In genomic region chr8:71725122-71725924, GRCm38 (mm10) we compare ENCODE assay signal across 8 mouse cellular contexts. TPM values are rescaled to one million over a fixed set of nuclear protein-coding genes. Genes with fewer than 3 reads are reported as not detected.
A peak's percentile ranks its signal among the peaks of the same experiment; 100 is the strongest.
DNase-seq lines count a peak whose midpoint lies in the region; ATAC-seq and TF ChIP-seq lines count a peak whose summit lies in the region.

Gene Fcho1, minus strand, starts transcription at chr8:71725716.

- no peak within 1 kb of the TSS for H3K27ac ChIP-seq in MEL (ENCODE audit: control insufficient read depth, low read depth, low read length)
- H3K27ac ChIP-seq in forebrain, embryonic 13.5 days: no peak within 1 kb of the TSS
- peak within 1 kb of the TSS; percentile 89 for H3K27ac ChIP-seq in hindbrain, embryonic 10.5 days
- H3K27ac ChIP-seq in lung, embryonic 15.5 days: no peak within 1 kb of the TSS
- H3K27ac ChIP-seq in olfactory bulb, adult 2 months (ENCODE audit: insufficient read depth, low read depth, low read length): peak within 1 kb of the TSS; percentile 78

- TF ChIP-seq RAD21 in MEL (IDR thresholded peaks at IDR 0.05; ENCODE audit: low read depth, low read length): no peak

- no peaks in the 10 kb centered on the region for H3K27me3 ChIP-seq in MEL (ENCODE audit: control insufficient read depth in 1 of 2, insufficient read depth in 2 of 2, low read length in 2 of 2)
- no peaks in the 10 kb centered on the region for H3K27me3 ChIP-seq in forebrain, embryonic 13.5 days
- peaks cover 62% of the 10 kb centered on the region for H3K27me3 ChIP-seq in hindbrain, embryonic 10.5 days (ENCODE audit: insufficient read depth, poor library complexity, severe bottlenecking)
- H3K27me3 ChIP-seq in lung, embryonic 15.5 days: peaks cover 35% of the 10 kb centered on the region

- no peaks in the 10 kb centered on the region for H3K36me3 ChIP-seq in MEL (ENCODE audit: control insufficient read depth in 1 of 2, insufficient read depth in 2 of 2, low read length in 2 of 2)
- no peaks in the 10 kb centered on the region for H3K36me3 ChIP-seq in forebrain, embryonic 13.5 days (ENCODE audit: poor library complexity, severe bottlenecking)
- no peaks in the 10 kb centered on the region for H3K36me3 ChIP-seq in hindbrain, embryonic 10.5 days
- H3K36me3 ChIP-seq in lung, embryonic 15.5 days: no peaks in the 10 kb centered on the region

- H3K4me2 ChIP-seq in forebrain, embryonic 13.5 days: peak within 1 kb of the TSS; percentile 87
- peak within 1 kb of the TSS; percentile 72 for H3K4me2 ChIP-seq in lung, embryonic 15.5 days

- peak within 1 kb of the TSS; percentile 65 for H3K9ac ChIP-seq in MEL (ENCODE audit: control insufficient read depth, low read depth, low read length, poor library complexity, severe bottlenecking)
- H3K9ac ChIP-seq in forebrain, embryonic 13.5 days: peak within 1 kb of the TSS; percentile 81
- H3K9ac ChIP-seq in lung, embryonic 15.5 days: peak within 1 kb of the TSS; percentile 29

- under 1% methylated on average over 40 of the region's 54 CpGs for WGBS in forebrain, embryonic 13.5 days
- 1% methylated on average over 54 of the region's 54 CpGs for WGBS in hindbrain, embryonic 10.5 days
- 1% methylated on average over 43 of the region's 54 CpGs for WGBS in lung, embryonic 15.5 days
- 2% methylated on average over 54 of the region's 54 CpGs for WGBS in olfactory bulb, adult 2 months

- peak; percentile 91 for DNase-seq in MEL (ENCODE audit: low read depth, low spot score)
- DNase-seq in cerebellum, adult 11 months: peak; percentile 89
- peak; percentile 78 for DNase-seq in hindbrain, embryonic 10.5 days (ENCODE audit: low spot score)
- DNase-seq in layer of hippocampus, adult 9-10 months (ENCODE audit: low spot score): peak; percentile 67
- peak; percentile 96 for DNase-seq in thymus, postnatal 0 days (ENCODE audit: low spot score)

- H3K4me3 ChIP-seq in MEL (ENCODE audit: control insufficient read depth in 1 of 2, insufficient read depth in 1 of 2, low read depth in 2 of 2, low read length in 2 of 2): peak within 1 kb of the TSS; percentile 62 to 69
- peak within 1 kb of the TSS; percentile 79 for H3K4me3 ChIP-seq in forebrain, embryonic 13.5 days
- H3K4me3 ChIP-seq in hindbrain, embryonic 10.5 days: peak within 1 kb of the TSS; percentile 82
- H3K4me3 ChIP-seq in lung, embryonic 15.5 days: peak within 1 kb of the TSS; percentile 54
- peak within 1 kb of the TSS; percentile 91 for H3K4me3 ChIP-seq in olfactory bulb, adult 2 months (ENCODE audit: insufficient read depth, low read depth, low read length)

- peaks cover 0 to 3% of the 10 kb centered on the region in 2 experiments; a peak in 2 of 4 replicates for H3K4me1 ChIP-seq in MEL (ENCODE audit: control insufficient read depth in 1 of 2, insufficient read depth in 2 of 2, low read length in 2 of 2)
- H3K4me1 ChIP-seq in forebrain, embryonic 13.5 days: peaks cover 49% of the 10 kb centered on the region
- H3K4me1 ChIP-seq in hindbrain, embryonic 10.5 days (replicated peaks): peaks cover 67% of the 10 kb centered on the region
- peaks cover 10% of the 10 kb centered on the region; the same call in 1 of the 2 replicates for H3K4me1 ChIP-seq in lung, embryonic 15.5 days
- peaks cover 46% of the 10 kb centered on the region for H3K4me1 ChIP-seq in olfactory bulb, adult 2 months (ENCODE audit: control insufficient read depth, insufficient read depth, low read length)

- H3K79me2 ChIP-seq in MEL (ENCODE audit: control insufficient read depth, insufficient read depth, low read length, poor library complexity): no peaks in the 10 kb centered on the region

- no peak for TF ChIP-seq EP300 in MEL (IDR thresholded peaks at IDR 0.05; ENCODE audit: low read depth in 1 of 2, low read length in 2 of 2)

- H3K9me3 ChIP-seq in MEL (replicated peaks; ENCODE audit: insufficient read depth, low read length): no peaks in the 10 kb centered on the region
- no peaks in the 10 kb centered on the region for H3K9me3 ChIP-seq in forebrain, embryonic 13.5 days (replicated peaks)
- H3K9me3 ChIP-seq in hindbrain, embryonic 10.5 days: no peaks in the 10 kb centered on the region
- no peaks in the 10 kb centered on the region for H3K9me3 ChIP-seq in lung, embryonic 15.5 days

- ATAC-seq in forebrain, embryonic 13.5 days: peak; percentile 80
- peak; percentile 71 for ATAC-seq in lung, embryonic 15.5 days (ENCODE audit: borderline replicate concordance, extremely low read depth, low FRiP score, low TSS enrichment)

- no peak for TF ChIP-seq CTCF in MEL (IDR thresholded peaks at IDR 0.05 in 2 of 3, conservative IDR thresholded peaks at IDR 0.05 in 1 of 3; ENCODE audit: control insufficient read depth in 1 of 3, insufficient read depth in 1 of 3, low read depth in 2 of 3, low read length in 3 of 3, poor library complexity in 1 of 3, severe bottlenecking in 1 of 3)
- no peak for TF ChIP-seq CTCF in olfactory bulb, adult 2 months (IDR thresholded peaks at IDR 0.05; ENCODE audit: insufficient read depth, low read depth, low read length)

- no peak; a peak in 1 of 4 replicates for TF ChIP-seq POLR2A in MEL (IDR thresholded peaks at IDR 0.05; ENCODE audit: control insufficient read depth in 1 of 2, insufficient read depth in 1 of 2, low read depth in 1 of 2, low read length in 2 of 2, poor library complexity in 1 of 2)
- TF ChIP-seq POLR2A in olfactory bulb, adult 2 months (IDR thresholded peaks at IDR 0.05; ENCODE audit: insufficient read depth, low read depth, low read length): no peak

TF ChIP-seq in MEL, 35 proteins besides CTCF, POLR2A, EP300 and RAD21:
- no peak; the same call in 1 of the 2 replicates for TF ChIP-seq MAZ (IDR thresholded peaks at IDR 0.05; ENCODE audit: low read depth, low read length)
- TF ChIP-seq NRF1 (IDR thresholded peaks at IDR 0.05; ENCODE audit: insufficient read depth, low read depth, low read length, poor library complexity, severe bottlenecking): peak; percentile 31; the same call in 1 of the 2 replicates
- TF ChIP-seq ZKSCAN1 (IDR thresholded peaks at IDR 0.05; ENCODE audit: low read depth, low read length): no peak
- no peak for TF ChIP-seq MAX (IDR thresholded peaks at IDR 0.05; ENCODE audit: low read length)
- no peak for TF ChIP-seq POLR2AphosphoS5 (IDR thresholded peaks at IDR 0.05; ENCODE audit: borderline replicate concordance, low read depth, low read length)
- TF ChIP-seq HCFC1 (IDR thresholded peaks at IDR 0.05; ENCODE audit: low read depth, low read length): peak; percentile 50; the same call in 1 of the 2 replicates
- TF ChIP-seq ZNF384 (IDR thresholded peaks at IDR 0.05; ENCODE audit: low read depth, low read length): no peak
- peak; percentile 26 for TF ChIP-seq SIN3A (IDR thresholded peaks at IDR 0.05; ENCODE audit: low read length)

RNA-seq across cellular contexts. Expression of gene Fcho1, which starts in this region (rescaled TPM):
- total RNA-seq in MEL (2012; rRNA removed): 2.3 and 3.7 TPM in 2 replicates
- 1 to 10 TPM in 1 of 2 experiments, not detected in 1; 6.8 TPM for polyA plus RNA-seq in MEL (2012; ENCODE audit: insufficient read depth in 1 of 2, insufficient read length in 2 of 2, low read depth in 1 of 2, low replicate concordance in 2 of 2, missing spikeins in 1 of 2)
- 39.6 and 47.2 TPM in 2 replicates for polyA plus RNA-seq in forebrain, embryonic 13.5 days (2015; fragmentation: Nextera tagmentation; extraction: Ambion mirVana)
- polyA plus RNA-seq in hindbrain, embryonic 10.5 days (2016; fragmentation: Nextera tagmentation; extraction: Ambion mirVana): 16.7 and 26.9 TPM in 2 replicates
- polyA plus RNA-seq in lung, embryonic 15.5 days (2015; fragmentation: Nextera tagmentation; extraction: Ambion mirVana): 4.8 and 7.6 TPM in 2 replicates
- 90.9 TPM in 1 of 2 replicates, not detected in the other for polyA plus RNA-seq in olfactory bulb, adult 2 months (2012; ENCODE audit: insufficient read depth, insufficient read length, low replicate concordance, missing spikeins)
- 123 and 127 TPM in 2 replicates for polyA plus RNA-seq in thymus, postnatal 0 days (2015; fragmentation: Nextera tagmentation; extraction: Ambion mirVana)

Comparison
In these comparisons a context has a peak if more than half of its experiments do, and no peak if none do; other contexts are left out.
1. H3K27ac ChIP-seq: peak in hindbrain, embryonic 10.5 days (single experiment) and olfactory bulb, adult 2 months (single experiment); none in MEL (single experiment), forebrain, embryonic 13.5 days (single experiment) and lung, embryonic 15.5 days (single experiment).
2. H3K9ac ChIP-seq: peak in every context shown above with its lines; median percentile 81 in forebrain, embryonic 13.5 days; 65 in MEL; 29 in lung, embryonic 15.5 days.
3. Peak in every context shown above with its lines, with median percentiles within 50 percentile points of each other: DNase-seq and H3K4me3 ChIP-seq.